15 mouse cellular contexts compared by ENCODE assay signal in the genomic region with DNA sequence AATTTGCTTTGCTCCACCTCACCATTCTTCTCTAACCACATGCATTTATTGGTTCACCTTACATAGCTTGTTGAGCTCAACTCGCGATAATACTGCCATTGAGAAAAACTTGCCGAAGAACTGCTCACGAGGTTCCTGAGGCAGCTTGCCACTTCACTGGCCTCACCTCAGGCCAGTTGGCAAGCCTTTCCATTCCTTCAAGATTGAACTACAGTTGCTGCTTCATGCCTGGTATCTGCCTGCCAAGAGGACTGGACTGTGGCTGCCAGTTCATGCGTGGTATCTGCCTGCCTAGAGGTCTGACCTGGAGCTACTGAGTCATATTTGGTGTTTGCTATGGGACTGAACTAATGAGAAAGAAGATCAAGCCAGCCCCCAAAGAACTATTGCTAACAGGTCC.
A peak's percentile ranks its signal among the peaks of the same experiment; 100 is the strongest.
DNase-seq lines count a peak whose midpoint lies in the region; ATAC-seq and TF ChIP-seq lines count a peak whose summit lies in the region.
"Had no signal": no experiment of that assay in that cellular context is flagged by ENCODE, and none has a peak within 500 bp of the region (broad histone marks: within the 10 kb centered on the region; RNA-seq: fewer than 3 reads in every experiment).

No protein-coding gene starts in this region.

- no peak for TF ChIP-seq CTCF in Patski (IDR thresholded peaks at IDR 0.05)

- H3K4me2 ChIP-seq in forebrain, embryonic 15.5 days (replicated peaks): no peak overlapping the region
- H3K4me2 ChIP-seq: lung, embryonic 14.5 days; midbrain, embryonic 12.5 days; neural tube, embryonic 12.5 days had no signal

- no peak overlapping the region for H3K27ac ChIP-seq in forebrain, embryonic 15.5 days (replicated peaks)
- H3K27ac ChIP-seq: midbrain, embryonic 12.5 days; neural tube, embryonic 12.5 days; stomach, postnatal 0 days had no signal

- CTCF ChIA-PET in Patski (lab: Charles Lee): interaction anchor here (1.2 kb wide), 1 partner anchor 40 kb away, joined by 3 read pairs; no protein-coding TSS in a partner anchor

- WGBS in forebrain, embryonic 15.5 days: 84% methylated on average over 5 of the region's 5 CpGs

- peak; percentile 38 for DNase-seq in adrenal gland, postnatal 10 days
- no peak for DNase-seq in adrenal gland, postnatal 4 days (ENCODE audit: low spot score in 2 of 2)
- DNase-seq in kidney, adult 8-10 months: peak; percentile 0 to 30
- DNase-seq in kidney, postnatal 10 days: no peak
- peak; percentile 64 for DNase-seq in Patski (ENCODE audit: low read depth, low spot score)
- DNase-seq in gastrocnemius, adult 8-10 months (ENCODE audit: low spot score in 2 of 2): peak; percentile 17 to 50
- DNase-seq in spleen, adult 12 weeks (ENCODE audit: low spot score): no peak
- DNase-seq: lung, embryonic 14.5 days; right cerebral cortex, postnatal 25 days had no signal

- no peaks in the 10 kb centered on the region for H3K27me3 ChIP-seq in Patski
- no peaks in the 10 kb centered on the region for H3K27me3 ChIP-seq in forebrain, embryonic 15.5 days
- H3K27me3 ChIP-seq: midbrain, embryonic 12.5 days; neural tube, embryonic 12.5 days had no signal

- H3K4me3 ChIP-seq in forebrain, embryonic 15.5 days: no peak overlapping the region
- H3K4me3 ChIP-seq: erythroblast, embryonic 14.5 days; midbrain, embryonic 12.5 days; neural tube, embryonic 12.5 days had no signal

- H3K36me3 ChIP-seq in forebrain, embryonic 15.5 days: no peaks in the 10 kb centered on the region
- H3K36me3 ChIP-seq: G1E; midbrain, embryonic 12.5 days; neural tube, embryonic 12.5 days had no signal

- in situ Hi-C loops in Patski (cut with MboI; ENCODE audit: low pct_unique_long_range_greater_than_20kb): loop anchor here (10.0 kb wide), 1 partner anchor 418 kb away; a partner anchor contains a TSS

- ATAC-seq in Patski: peak; percentile 99
- no peak for ATAC-seq in forebrain, embryonic 15.5 days (replicated peaks)

- no peak overlapping the region for H3K9ac ChIP-seq in forebrain, embryonic 15.5 days (replicated peaks)
- H3K9ac ChIP-seq: lung, embryonic 14.5 days; midbrain, embryonic 12.5 days; neural tube, embryonic 12.5 days had no signal

- no peaks in the 10 kb centered on the region for H3K9me3 ChIP-seq in forebrain, embryonic 15.5 days
- H3K9me3 ChIP-seq: midbrain, embryonic 12.5 days; neural tube, embryonic 12.5 days had no signal

- POLR2A ChIA-PET in Patski (lab: Charles Lee): no interaction called here

- H3K4me1 ChIP-seq in forebrain, embryonic 15.5 days: no peaks in the 10 kb centered on the region
- H3K4me1 ChIP-seq: midbrain, embryonic 12.5 days; neural tube, embryonic 12.5 days had no signal

Comparison
In these comparisons a context has a peak if more than half of its experiments do, and no peak if none do; other contexts are left out.
1. DNase-seq: peak in adrenal gland, postnatal 10 days (single experiment), kidney, adult 8-10 months (2 of 2), Patski (single experiment) and gastrocnemius, adult 8-10 months (2 of 2); none in adrenal gland, postnatal 4 days (0 of 2), kidney, postnatal 10 days (single experiment) and spleen, adult 12 weeks (single experiment).